Mouse (Mus musculus): ENCODE data around the gene Gprin3.
"Not testable (repeated sequence)": the region's sequence is repeated elsewhere in the genome, so short reads cannot be mapped to it uniquely, and the experiment has no call there.

Gprin3 gene

DNA sequence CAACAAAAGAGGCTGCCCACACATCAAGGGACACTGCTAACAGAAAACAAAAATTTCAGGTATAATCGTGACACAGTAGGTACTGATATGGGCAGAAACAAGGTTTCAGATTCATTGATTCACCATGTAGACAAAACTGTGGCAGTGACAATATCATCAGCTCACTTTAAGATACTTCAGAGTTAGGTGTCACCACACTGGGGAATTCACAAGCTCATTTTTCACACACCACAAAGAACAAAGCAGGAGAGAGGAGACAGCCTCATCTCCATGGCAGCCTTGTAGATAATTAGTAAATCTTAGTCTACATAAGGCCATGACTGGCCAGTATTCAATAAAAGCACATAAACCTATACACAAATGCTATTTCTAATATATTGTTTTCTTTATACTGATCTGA is 77.4 kb downstream of the Gprin3 start:
- no peak for DNase-seq (ENCODE audit: low read depth)

DNA sequence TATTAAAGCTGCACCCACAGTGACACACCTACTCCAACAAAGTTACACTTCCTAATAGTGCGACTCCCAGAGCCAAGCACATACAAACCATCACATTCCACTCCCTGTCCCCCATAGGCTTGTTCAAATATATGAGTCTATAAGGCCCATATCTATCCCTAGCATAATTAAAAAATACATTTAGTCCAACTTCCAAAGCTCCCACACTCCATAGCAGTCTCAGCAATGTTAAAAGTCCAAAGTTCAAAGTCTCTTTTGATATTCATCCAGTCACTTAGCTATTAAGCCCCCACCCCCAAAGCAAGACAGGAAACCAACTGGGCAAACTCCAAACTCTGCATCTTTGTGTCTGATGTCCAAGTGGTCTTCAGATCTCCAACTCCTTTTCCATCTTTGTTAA is 84.9 kb downstream of the Gprin3 start:
- no peak for DNase-seq (ENCODE audit: low read depth)

DNA sequence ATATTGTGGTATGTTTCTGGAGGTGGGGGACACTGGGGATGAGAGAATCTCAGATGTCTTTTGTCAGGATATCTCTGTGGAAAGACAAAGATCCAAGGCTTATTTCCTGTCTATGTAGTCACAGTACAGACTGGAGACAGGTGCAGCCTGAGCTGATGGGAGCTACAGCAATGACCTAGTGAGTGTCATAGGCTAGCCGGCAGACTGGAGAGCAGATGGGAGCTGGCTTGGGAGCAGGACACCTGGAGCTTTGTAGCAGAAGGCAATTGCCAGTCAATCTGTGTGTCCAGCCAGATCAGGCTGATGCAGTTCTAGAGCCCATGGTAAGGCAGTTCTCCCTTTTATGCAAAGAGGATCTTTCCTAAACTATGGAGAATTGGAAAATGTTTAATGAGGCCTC is 97.8 kb downstream of the Gprin3 start:
- no peak for DNase-seq (ENCODE audit: low read depth)

DNA sequence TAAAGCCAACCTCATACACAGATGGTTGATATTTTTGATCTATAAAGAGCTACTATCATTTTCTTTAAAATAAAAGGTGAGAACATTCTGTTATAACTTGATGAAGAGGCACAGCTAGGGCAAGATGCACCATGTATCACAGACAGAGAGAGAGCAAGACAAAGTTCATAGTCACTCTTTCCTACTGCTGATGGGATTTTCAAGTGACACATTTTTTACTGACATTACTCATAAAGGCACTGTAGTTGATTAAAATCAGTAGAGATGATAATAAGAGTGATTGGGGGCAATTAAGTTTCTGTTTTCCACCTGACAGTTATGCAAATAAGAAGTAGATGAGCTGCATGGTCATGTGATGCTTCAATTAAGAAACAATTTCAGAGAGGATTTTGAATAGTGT is 110.2 kb downstream of the Gprin3 start:
- no peak for DNase-seq (ENCODE audit: low read depth)

DNA sequence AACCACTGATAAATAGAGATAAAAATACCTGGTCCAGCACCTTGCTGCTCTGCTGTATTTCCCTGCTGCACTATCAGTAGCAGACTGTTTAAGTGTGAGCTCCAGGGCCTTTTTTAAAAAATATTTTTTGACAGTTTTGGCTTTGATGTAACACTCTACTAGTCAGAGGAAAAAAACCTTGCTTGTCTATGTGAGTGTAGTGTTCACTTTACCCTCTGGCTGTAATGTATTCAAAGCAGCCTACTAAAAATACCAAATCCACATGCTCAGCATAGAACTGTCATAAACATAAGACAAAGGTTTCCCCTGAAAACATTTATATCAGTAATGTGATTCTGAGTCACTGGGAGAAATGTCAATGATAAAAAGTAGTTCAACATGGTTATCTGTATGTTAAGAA is 111.0 kb downstream of the Gprin3 start:
- DNase-seq (ENCODE audit: low read depth): no peak

DNA sequence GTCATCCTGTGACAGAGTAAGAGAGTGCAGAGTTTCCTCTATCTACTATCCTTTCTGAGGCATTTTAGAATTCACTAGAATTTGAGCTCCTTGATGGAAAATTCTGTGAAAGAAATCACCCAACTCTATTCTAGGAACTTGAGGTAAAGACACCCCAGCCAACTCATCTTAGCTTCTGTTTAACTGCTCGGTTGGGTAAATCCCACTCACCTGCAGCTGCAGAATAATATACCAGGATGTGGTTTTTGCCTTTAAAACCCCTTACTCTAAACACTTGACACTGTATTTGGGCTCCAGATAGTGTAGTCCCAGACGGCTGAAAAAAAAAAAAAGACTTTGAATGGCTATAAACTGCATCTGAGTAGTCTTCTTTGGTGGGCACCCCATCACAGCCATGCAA is 112.9 kb downstream of the Gprin3 start:
- no peak for DNase-seq (ENCODE audit: low read depth)

DNA sequence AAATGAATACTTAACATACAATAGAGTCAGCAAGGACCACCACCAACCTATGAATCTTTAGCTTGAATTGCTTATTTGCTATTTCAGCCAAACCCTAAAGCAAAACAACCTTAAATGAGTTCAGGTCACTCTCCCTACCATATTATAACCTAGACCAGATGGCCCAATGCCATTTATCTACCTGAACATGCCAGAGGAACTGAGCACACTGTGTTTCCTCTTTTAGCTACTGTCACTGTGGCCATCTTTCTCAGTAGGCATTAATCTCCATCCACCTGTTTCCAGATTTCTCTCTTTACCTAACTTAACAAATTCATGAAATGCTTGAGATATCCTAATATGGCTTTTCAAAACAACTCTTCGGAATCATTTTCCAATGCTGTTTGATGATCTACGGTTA is 114.9 kb downstream of the Gprin3 start:
- DNase-seq (ENCODE audit: low read depth): no peak

DNA sequence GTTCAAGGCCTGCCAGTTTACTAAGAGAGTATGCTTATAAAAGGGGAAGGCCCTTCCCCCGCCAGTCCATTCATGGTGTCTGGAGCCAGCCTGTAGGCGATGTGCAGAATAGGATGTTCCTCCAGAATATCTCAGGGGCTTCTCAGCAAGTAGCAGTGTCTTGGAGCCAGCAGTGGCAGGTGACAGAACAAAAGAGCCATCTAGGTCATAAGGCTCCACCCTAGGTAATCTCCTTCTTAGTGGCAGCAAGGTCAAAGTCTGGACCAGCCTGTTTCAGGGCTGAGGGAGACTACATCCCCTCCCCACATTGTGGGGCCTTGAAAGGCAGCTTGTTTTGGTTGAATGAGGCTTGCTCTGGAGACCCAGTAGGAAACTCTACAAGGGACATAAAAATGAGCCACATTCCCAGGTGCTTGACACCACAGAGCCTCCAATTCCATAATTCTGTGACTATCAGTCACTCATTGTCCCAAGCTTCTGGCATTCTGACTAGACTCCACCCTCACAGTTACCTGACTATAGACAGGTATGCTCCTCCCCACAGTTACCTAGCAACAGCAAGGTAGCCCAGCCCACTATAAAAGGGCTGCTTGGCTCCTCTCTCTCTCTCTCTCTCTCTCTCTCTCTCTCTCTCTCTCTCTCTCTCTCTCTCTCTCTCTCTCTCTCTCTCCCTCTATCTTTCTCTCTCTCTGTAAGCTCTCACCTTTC is 121.7 kb downstream of the Gprin3 start:
- not testable (repeated sequence) for DNase-seq (ENCODE audit: low read depth)

DNA sequence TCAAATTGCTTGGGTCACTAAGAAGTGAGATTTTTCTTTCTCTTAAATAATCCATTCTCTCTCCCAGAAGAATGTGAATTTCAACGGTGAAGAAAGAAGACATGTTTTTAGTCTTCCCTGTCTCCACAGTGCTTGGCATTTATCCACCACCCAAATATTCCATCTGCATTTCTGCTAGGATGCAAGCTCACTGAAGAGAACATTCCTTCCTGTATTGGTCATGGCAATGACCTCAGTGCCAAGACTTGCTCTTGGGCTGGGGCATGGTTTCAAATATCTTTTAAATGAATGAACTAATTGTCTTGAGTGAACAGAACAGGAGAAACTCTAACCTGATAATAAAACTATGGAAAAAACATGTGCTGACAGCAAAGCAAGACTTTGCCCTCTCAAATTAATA is 123.1 kb downstream of the Gprin3 start:
- DNase-seq (ENCODE audit: low read depth): no peak

Data from c-Kit-positive CD71-negative TER-119-negative erythroid progenitor cells, embryonic 14.5 days (primary cell).